Mouse (Mus musculus) left cerebral cortex, postnatal 14 days (tissue): ENCODE data around the gene Ubqln3. TPM values are rescaled to one million over a fixed set of nuclear protein-coding genes. Genes with fewer than 3 reads are reported as not detected.
A peak's percentile ranks its signal among the peaks of the same experiment; 100 is the strongest.

ENCODE experiments used
- DNase-seq, 2 experiments: peaks; one replicate each; pipeline ENCODE4 v3.0.0; 2021 to 2022; ENCODE audit warnings: low spot score in 2 of 2, mixed read lengths in 1 of 2
- intact Hi-C: fragments of 180-260 bp; cut with DNase I; formaldehyde crosslinking; loops from one replicate; pipeline ENCODE4 v1.15.1; 2025
- long read RNA-seq, 2 experiments: library from polyadenylated mRNA; stranded (forward); transcript quantifications; one replicate each; pipeline ENCODE4 v2.0.0; 2021
- total RNA-seq, 2 experiments: library from RNA; stranded (reverse); gene quantifications; 2 replicates each; pipeline ENCODE4 v1.2.3; 2021

The Ubqln3 gene
- not detected for total RNA-seq
- long read RNA-seq, experiment 1: 0 reads
- long read RNA-seq, experiment 2: 0 reads

DNA sequence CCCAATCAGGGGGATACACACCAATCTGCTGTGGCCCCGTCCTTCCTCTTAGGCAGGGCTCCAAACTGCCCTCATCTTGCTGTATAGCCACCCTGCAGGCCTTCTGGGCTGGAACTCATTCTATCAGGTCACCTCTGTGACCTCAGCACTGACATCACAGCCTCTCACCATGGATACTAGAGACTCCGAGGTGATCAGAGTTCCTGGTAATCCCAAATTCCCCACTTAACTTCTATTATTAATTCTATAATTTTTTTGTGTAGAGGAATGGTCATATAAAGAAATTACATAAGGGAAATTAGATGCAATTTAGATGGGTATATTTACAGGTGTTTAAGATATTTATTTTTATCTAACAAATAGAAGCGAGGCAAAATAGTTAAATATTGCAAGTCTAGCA, at the start of gene Ubqln3:
TSS of gene Ubqln3 (minus strand) at position 101 of the 400 bp plus-strand sequence.
- intact Hi-C loops: no loop called here
- DNase-seq: no peak

DNA sequence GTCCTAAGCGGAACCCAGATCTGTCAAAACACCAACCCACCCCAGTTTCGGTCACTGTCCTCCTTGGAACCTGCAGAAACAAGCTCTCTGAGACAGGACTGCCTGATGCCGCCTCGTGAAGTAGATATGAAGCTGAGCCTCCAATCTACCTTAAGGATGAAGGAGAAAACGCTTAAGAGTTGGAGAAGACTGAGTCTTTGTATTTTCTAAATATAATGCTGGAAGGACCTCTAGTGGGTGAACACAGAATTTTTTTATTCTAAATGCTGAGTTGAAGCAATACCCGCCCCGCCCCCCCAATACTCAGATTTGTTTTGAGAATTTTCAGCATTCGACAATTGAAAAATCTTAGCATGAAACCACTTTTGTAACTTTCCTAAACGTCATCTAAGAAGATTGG, 48.2 kb upstream of the Ubqln3 start:
- intact Hi-C loops: no loop called here
- peak in 1 of 2 experiments; percentile 8 for DNase-seq

- intact Hi-C loops: no loop called here
- DNase-seq: no peak
Measured at GRCm38 (mm10) chr7:104183292-104183691, 40.2 kb upstream of the Ubqln3 start, which contains the start of gene Olfr648. Gene Olfr648, minus strand, starts transcription at chr7:104183392.

DNA sequence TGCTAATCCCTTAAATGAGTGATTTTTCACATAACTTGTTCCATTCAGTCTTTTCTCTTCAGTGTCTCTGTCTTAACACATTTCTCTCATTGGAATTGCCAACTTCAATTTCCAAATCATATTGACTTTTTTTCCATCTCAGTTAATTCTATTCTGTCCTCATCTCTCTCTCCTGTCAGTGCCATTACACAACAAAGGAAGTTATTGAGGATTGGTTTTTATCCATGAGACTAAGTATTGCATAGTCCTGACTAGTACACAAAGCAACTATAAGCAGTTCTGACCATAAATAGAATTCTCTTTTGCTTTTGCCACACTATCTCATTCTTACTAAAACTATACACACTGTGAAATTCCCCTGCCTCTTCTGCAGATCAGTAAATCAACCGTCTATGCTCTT, 36.0 kb upstream of the Ubqln3 start:
- no peak for DNase-seq
- intact Hi-C loops: no loop called here

GRCm38 (mm10) chr7:104178422-104179054, 35.5 kb upstream of the Ubqln3 start:
- no peak for DNase-seq
- intact Hi-C loops: no loop called here

DNA sequence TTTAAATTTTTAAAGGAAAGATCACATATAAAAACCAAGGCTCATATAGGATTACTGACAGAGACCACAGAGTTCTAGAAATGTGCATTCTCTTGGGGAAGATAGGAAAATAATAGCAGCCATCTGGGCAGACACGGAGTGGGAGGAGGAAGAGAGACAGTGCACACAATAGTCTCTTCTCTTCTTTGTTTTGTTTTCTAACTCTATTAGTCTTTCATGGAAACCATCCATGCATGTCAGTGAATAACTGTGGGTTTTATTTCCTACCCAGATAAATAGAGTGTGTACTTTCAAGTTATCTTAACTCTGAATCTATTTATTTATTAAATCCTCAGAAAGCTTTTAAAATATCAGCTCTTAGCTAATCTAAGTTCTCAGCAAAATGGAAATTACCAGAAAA, 32.0 kb upstream of the Ubqln3 start:
- no peak for DNase-seq
- intact Hi-C loops: no loop called here

GRCm38 (mm10) chr7:104169634-104170204, 26.6 kb upstream of the Ubqln3 start:
- peak; percentile 6 to 26 for DNase-seq
- intact Hi-C loops: no loop called here

DNA sequence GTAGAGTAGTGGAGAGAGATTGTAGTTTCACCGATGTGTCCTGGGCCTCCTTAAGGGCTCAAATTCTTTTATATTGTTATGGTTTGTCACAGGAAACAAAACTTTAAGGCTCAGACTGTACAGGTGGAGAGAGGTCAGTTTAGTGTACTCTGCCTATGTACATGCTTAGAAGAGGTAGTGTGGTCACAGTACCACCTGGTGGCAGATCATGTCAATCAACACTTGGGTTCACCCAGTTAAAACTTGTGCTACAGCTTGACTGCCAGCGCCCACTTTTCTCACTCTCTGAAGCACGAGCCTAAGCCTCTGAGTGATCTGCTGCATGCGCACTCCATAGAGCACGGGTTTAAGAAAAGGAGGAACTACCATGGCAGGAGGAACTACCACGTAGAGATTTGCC, 24.0 kb upstream of the Ubqln3 start:
- intact Hi-C loops: no loop called here
- no peak for DNase-seq

GRCm38 (mm10) chr7:104150456-104150855, 7.4 kb upstream of the Ubqln3 start, which contains the start of gene Ubqlnl:
Gene Ubqlnl, minus strand, starts transcription at chr7:104150556.
- intact Hi-C loops: no loop called here

GRCm38 (mm10) chr7:104137305-104137704, 5.8 kb downstream of the Ubqln3 start, which contains the start of gene Olfr643:
Gene Olfr643, minus strand, starts transcription at chr7:104137405.
- no peak for DNase-seq
- intact Hi-C loops: no loop called here

More at GRCm38 (mm10) chr7:104150456-104150855, 7.4 kb upstream of the Ubqln3 start, which contains the start of gene Ubqlnl:
- no peak for DNase-seq

GRCm38 (mm10) chr7:104129726-104130125, 13.4 kb downstream of the Ubqln3 start, which contains the start of gene Ubqln5:
Gene Ubqln5, minus strand, starts transcription at chr7:104129826.
- intact Hi-C loops: no loop called here

DNA sequence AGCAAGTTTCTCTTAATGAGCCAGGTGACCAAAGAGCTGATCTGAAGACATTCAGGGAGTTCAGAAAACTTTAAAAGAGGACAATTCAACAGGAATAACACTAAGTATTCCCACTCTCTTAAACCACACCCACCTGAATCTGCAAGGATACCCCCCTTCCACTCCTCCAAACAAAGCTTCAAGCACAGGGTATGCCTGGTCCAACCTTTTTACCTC, 38.4 kb downstream of the Ubqln3 start, which contains the start of gene Olfr646:
TSS of gene Olfr646 (plus strand) at position 117 of the 216 bp plus-strand sequence.
- intact Hi-C loops: no loop called here
- no peak for DNase-seq

More at GRCm38 (mm10) chr7:104129726-104130125, 13.4 kb downstream of the Ubqln3 start, which contains the start of gene Ubqln5:
- no peak for DNase-seq

GRCm38 (mm10) chr7:104103913-104104756, 38.9 kb downstream of the Ubqln3 start:
- intact Hi-C loops: no loop called here
- no peak for DNase-seq

Other genes with a start within 250 kb of the Ubqln3 start
- gene Olfr64, start 248.8 kb downstream of the Ubqln3 start, total RNA-seq: not detected
- not detected for gene Olfr65, start 239.8 kb downstream of the Ubqln3 start, total RNA-seq
- not detected for gene Olfr631, start 214.5 kb downstream of the Ubqln3 start, total RNA-seq
- not detected for gene Olfr632, start 208.9 kb downstream of the Ubqln3 start, total RNA-seq
- gene Olfr633, start 198.8 kb downstream of the Ubqln3 start, total RNA-seq: not detected
- gene Olfr635, start 172.1 kb downstream of the Ubqln3 start, total RNA-seq: under 1 TPM in 1 of 2 experiments, not detected in 1; 0.04 TPM
- not detected for gene Olfr638, start 144.5 kb downstream of the Ubqln3 start, total RNA-seq
- gene Olfr639, start 126.0 kb downstream of the Ubqln3 start, total RNA-seq: under 1 TPM; 0.08 to 0.18 TPM
- not detected for gene Olfr640, start 117.7 kb downstream of the Ubqln3 start, total RNA-seq
- not detected for gene Olfr641, start 107.8 kb downstream of the Ubqln3 start, total RNA-seq
- not detected for gene Olfr642, start 90.6 kb downstream of the Ubqln3 start, total RNA-seq
- gene 4930516K23Rik, start 81.8 kb downstream of the Ubqln3 start, total RNA-seq: not detected
- gene Olfr644, start 71.4 kb downstream of the Ubqln3 start, total RNA-seq: not detected
- not detected for gene Olfr645, start 57.8 kb downstream of the Ubqln3 start, total RNA-seq
- not detected for gene Olfr646, start 38.4 kb downstream of the Ubqln3 start, total RNA-seq
- not detected for gene Ubqln5, start 13.5 kb downstream of the Ubqln3 start, total RNA-seq
- gene Olfr643, start 5.9 kb downstream of the Ubqln3 start, total RNA-seq: not detected
- gene Ubqlnl, start 7.3 kb upstream of the Ubqln3 start, total RNA-seq: not detected
- gene Olfm5, start 21.6 kb upstream of the Ubqln3 start, total RNA-seq: not detected
- under 1 TPM; 0.30 to 0.40 TPM for gene Olfr648, start 40.1 kb upstream of the Ubqln3 start, total RNA-seq
- not detected for gene Olfr649, start 52.7 kb upstream of the Ubqln3 start, total RNA-seq
- gene Trim6, start 75.5 kb upstream of the Ubqln3 start, total RNA-seq: under 1 TPM; 0.13 to 0.15 TPM
- gene Trim34a, start 101.2 kb upstream of the Ubqln3 start, total RNA-seq: under 1 TPM; 0.68 to 0.72 TPM
- under 1 TPM; 0.38 to 0.55 TPM for gene Trim5, start 144.8 kb upstream of the Ubqln3 start, total RNA-seq
- 1 to 10 TPM; 1.4 to 2.2 TPM for gene Trim12a, start 172.2 kb upstream of the Ubqln3 start, total RNA-seq
- gene Trim34b, start 186.2 kb upstream of the Ubqln3 start, total RNA-seq: under 1 TPM in 1 of 2 experiments, not detected in 1; 0.26 TPM
- gene Trim12c, start 210.1 kb upstream of the Ubqln3 start, total RNA-seq: 1 to 10 TPM; 1.1 to 1.2 TPM
- gene Trim30b, start 226.6 kb upstream of the Ubqln3 start, total RNA-seq: not detected